Mouse (Mus musculus): ENCODE measurements around the gene Mcm6.

Mcm6 gene

DNA sequence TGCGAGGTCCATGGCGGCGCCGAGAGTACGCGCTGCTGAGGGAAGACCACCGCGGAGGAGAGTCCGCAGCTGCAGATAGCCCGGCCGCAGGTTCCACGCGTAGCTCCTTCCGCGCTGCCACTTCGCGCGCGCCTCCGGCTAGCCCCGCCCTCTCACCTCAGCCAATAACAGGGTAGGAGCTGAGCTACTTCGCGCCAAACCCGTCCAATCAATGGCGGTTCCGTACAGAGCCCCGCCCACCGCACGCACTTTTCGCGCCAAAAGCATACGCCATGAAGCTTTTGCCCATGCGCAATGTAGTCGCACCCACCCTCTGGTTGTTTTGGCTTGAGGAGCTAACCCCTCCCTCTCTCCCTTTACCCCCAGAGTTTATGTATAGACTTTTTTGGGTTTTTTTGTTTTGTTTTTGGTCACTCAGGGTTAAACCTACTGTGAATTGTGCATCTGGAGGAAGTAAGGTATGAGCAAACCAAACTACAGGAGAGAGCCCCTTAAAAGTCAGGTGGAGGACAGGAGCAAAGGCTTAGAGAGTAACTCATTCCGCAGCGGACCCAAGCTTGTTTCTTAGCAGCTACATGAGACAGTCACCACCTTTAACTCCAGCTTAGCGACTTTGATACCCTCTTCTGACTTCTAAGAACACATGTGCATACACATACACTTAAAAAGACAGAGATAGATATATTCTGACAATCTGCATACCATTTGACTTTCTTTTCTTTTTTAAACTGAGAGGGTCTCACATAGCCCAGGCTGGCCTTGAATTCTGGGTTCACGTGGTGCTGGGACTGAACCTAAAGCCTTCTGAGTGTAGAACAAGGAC, at the start of gene Mcm6:
TSS of gene Mcm6 (minus strand) at position 111 of the 823 bp plus-strand sequence.
- DNase-seq (ENCODE audit: low read depth, low spot score), result peak; percentile 96

DNA sequence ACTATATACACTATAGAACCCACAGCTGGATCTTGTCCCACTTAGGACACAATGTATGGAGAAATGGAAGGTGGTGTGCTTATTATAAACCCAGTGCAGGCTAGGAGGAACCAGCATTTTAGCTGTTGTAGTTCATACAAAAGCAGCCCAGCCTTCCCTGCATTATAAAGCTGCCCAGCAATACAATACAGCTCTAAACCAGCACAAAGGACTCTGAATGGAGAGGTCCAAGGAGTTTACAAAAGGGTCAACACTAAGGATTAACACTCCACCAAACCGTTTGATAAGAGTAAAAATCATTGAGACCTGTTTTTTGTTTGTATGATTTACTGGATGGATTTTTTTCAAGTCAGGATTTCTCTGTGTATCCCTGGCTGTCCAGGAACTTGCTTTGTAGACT, 47.4 kb upstream of the Mcm6 start:
- no peak for DNase-seq (ENCODE audit: low read depth, low spot score)

DNA sequence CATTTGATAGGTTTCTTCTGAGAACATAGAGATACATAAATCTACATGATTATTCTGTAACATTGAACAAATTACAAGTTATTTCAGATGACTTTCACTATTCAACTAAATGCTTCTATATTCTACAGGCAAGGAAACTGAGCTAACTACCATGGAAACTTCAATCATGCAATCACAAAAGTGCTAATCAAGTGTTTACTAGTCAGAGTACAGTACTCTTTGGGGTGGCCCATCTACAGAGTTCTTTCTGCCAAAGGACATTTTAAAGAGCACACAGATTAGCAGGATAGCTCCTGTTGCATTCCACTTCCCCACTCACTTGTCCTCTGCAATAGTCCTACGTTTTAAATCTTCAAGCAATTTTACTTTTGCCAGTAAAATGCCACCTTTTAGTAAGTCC, 46.2 kb upstream of the Mcm6 start:
- DNase-seq (ENCODE audit: low read depth, low spot score), result no peak

DNA sequence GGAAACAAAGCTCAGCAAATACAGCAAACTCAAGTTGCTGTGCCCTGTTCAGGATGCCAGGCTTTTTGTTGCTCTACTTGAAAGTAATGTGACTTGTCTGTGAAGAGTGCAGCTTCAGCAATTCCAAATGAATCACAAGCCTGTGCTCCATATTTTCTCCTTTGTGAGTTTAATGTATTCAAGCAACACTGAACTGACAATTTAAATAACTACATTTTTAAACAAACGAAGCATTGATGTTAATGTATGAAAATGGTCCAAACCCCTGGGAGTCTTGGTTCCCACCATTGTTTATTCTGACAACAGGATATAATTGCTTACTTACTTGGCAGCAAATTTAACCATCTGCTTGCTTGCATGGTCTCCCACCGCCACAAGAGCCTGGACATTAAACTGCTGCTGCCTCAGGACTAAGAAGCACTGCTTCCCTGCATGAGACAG, 45.6 kb upstream of the Mcm6 start:
- DNase-seq (ENCODE audit: low read depth, low spot score), result no peak

DNA sequence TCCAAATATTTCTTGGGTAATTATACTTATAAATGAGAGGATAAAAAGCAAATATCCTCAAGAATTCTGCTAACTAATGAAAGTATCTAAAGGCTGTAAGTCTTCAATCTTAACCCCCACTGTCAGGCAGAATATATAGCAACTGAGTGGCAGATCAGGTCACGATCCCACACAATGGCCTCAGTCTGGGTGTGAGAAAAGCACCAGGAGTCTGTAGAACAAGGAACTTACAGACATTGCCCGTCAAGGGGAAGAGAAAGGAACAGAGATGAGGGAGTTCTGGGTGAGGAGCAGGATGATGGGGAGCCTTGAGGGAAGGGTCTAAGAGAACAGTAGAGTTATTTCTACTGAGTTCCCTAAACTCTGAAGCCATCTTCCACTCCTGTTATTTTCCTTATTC, 41.5 kb upstream of the Mcm6 start:
- no peak for DNase-seq (ENCODE audit: low read depth, low spot score)

DNA sequence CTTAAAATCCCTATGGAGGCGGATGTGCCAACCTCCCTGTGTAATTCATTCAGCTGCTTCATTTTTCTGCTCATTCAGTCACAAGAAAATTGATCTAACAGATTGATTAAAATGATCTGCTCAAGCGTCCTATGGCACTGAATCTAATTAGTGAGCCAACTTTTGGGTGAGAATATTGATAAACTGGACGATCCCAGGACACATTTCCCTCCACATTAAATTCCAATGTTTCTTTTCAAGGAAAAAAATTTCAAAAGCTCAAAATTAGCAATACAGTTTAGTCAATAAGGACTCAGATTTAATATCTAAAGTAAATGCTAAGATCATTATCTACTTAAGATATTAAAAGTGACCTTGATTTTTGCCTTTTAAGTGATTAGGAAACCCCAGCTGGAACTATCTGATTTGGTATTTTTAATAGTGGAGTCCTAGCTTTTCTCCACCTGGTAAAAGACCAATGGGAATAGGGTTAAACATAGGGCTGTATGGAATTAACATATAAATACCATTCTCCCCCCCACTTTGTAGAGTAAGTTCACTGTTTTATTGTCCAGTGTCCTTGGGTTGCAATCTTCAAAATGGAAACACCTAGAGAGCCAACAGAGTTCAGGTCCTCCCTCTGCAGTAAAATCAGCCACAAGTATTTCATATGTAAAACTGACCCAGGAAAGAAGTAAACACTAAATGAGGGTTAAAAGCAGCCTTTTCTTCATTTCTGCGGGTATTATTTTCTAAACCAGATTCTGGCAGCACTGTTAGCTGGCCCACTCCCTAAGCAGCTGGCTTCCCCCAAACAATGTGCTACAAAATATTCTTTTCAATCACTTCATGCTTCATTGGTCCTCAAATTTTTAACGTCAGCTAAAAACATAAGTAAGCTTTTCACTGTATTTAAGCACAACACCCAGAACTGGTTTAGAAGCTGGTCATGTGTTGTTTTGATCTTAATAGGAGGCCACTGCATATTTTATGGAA, 40.8 kb upstream of the Mcm6 start:
- no peak for DNase-seq (ENCODE audit: low read depth, low spot score)

DNA sequence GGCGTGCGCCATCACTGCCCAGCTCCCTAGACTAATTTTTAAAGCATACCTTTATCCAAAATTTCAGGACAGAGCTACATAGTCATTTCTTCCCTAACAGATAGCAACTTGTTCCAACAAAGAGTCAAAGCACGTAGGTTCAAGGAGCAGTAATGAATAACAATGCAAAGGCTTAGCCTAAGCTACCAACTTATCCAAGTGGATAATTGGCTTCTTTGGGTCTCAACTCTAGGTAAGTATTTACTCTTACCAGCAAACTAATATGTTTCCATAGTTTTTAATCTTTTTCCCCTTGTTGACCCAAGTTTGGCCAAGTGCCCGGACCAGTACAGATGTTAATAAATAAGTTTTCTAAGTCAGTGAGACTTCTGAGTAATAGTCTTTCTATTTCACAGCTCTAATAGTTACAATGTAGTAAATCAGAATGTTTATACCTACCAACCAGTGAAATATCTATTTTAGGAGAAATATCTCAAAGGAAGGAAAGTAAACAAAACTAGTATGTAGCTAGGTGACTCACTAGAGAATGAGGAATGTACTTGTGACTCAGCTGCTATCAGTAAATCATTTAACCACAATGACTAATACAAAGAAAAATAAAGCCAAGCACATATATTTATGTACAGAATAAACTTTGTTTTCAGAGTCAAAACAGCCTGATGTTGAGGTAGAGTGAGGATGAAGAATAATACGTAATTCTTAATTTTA, 39.4 kb upstream of the Mcm6 start:
- no peak for DNase-seq (ENCODE audit: low read depth, low spot score)

DNA sequence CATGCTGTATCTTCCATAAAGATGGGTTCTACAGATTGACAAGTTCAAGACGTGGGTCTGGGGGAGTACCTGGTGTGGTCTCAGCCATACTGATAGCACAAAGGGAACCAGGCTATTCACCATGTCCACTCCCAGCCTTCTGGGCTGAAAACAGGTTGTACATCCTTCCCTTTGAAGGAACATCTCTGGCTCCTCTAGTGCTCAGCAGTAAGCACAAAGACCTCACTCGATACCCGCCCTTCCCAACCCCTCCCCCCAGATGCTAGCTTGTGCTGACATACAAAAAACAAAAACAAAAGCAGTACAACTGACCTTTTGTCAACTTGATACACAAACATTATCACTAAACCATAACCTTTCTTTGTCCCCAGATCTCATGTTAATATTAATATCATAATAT, 35.2 kb upstream of the Mcm6 start:
- no peak for DNase-seq (ENCODE audit: low read depth, low spot score)

DNA sequence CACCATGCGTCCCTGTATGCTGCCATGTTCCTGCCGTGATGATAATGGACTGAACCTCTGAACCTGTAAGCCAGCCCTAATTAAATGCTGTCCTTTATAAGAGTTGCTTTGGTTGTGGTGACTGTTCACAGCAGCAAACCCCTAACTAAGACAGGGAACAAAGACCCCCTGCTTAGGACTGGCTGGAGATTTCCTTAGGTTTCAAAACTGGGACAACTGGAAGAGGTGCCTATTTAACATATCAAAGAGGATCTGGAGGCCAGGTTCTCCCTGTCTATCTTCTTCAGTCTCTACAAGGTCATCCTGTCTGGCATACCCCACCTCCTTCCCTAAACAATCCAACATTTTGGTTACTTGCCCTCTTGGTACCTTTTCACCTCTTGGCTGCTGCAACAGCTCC, 32.9 kb upstream of the Mcm6 start:
- no peak for DNase-seq (ENCODE audit: low read depth, low spot score)

DNA sequence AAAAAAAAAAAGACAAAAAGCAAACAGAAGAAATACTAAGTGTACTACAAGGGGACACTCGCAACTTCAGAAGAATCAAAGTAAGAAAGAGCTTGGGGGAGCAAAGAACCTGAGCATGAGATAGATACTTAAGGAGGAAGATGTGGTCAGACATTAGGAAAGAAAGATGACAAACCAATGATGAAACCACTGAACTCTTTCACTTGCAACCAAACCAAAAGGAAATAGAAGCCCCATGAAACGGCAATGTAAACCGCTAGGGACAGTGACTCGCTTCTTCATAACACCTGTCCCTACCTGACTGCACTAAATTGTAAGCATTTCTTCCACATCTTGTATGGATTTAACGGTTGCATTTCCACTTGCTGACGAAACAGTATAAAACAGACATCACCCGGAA, 27.0 kb upstream of the Mcm6 start:
- DNase-seq (ENCODE audit: low read depth, low spot score), result no peak

DNA sequence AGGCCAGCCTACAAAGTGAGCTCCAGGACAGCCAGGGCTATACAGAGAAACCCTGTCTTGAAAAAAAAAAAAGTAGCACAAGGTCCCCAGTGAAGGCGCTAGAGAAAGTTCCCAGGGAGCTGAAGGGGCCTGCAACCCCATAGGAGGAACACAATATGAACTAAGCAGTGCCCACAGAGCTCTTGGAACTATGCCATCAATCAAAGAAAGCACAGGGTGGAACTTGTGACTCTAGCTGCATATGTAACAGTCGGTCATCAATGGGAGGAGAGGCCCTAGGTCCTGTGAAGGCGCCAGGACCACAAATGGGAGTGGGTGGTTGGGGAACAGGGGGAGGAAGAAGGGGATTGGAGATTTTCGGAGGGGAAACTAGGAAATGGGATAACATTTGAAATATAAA, 17.4 kb upstream of the Mcm6 start:
- no peak for DNase-seq (ENCODE audit: low read depth, low spot score)

DNA sequence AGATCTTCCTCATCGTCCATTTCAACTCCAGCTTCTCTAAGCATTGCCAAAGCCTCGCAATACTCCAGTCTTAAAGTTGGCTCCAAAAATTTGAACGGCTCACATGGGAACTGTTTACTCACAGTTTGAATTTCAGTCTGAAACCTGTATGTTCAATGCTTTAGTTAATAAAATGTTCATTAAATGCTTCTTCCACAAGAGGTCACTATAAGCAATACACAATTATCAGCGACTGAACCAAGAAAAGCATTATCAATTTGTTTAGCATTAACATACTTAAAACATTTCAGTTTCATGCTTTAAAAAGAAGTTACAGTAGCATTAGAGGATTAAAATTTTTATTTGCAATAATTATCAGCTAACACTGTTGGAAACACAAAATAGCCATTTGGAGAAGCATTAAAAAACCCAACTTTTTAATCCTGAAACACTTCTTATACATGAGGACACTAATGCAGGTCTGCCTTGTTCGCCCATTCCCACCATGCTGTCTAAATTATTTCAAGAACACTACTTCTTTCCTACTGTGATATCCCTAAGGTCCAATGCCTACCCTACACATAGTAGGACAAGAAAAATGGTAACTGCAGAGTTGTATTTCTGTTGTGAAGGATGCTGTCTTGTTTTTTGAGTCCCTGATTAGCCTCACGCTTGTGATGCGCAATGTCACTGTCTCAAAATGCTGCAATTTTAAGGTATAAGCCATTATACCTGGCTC, 12.8 kb upstream of the Mcm6 start:
- DNase-seq (ENCODE audit: low read depth, low spot score), result no peak

DNA sequence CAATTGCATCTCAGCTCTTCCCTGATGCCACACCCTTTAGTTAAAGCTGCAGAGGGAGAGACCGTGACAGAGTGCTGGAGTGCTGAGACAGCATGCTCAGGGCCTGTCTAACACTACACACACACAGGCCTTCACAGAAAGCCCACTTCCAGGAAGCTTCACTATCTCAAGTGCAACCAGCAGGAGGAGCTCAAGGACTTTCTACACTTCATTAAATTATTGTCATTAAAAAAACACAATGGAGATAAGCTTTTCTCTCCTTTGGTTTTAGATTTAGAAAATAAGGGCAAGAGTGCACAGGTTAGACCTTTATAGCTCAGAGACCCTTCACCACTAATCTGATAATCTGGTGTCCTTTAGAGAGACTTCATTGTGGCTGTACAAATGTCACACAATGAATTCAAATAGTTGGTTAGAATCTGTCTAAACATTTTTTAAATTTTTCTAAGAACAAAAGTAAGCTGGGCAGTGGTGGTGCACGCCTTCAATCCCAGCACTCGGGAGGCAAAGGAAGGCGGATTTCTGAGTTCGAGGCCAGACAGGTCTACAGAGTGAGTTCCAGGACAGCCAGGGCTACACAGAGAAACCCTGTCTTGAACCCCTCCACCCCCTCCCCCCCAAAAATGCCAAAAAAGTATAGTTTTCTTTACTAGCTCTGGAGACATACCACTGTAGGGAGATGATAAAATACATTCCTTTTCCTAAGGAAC, 9.4 kb upstream of the Mcm6 start:
- DNase-seq (ENCODE audit: low read depth, low spot score), result peak; percentile 28

DNA sequence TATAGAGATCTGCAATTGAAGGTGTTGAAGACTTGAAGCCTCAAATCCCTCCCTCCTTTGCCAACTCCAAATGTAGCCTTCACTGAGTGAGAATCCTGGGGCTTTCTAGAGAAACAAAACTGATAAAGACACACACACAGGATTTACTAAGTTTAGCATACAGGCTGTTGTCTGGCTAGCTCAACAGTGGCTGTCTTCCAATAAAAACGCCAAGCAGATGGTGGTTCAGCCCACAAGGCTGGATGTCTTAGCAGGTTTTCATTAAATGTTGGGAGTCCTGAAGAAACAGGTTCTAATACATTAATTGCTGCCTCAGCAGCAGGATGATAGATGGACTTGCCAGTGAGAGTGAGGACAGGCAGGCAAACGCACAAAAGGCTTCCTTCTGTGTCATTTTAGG, 1.1 kb upstream of the Mcm6 start:
- DNase-seq (ENCODE audit: low read depth, low spot score), result no peak

DNA sequence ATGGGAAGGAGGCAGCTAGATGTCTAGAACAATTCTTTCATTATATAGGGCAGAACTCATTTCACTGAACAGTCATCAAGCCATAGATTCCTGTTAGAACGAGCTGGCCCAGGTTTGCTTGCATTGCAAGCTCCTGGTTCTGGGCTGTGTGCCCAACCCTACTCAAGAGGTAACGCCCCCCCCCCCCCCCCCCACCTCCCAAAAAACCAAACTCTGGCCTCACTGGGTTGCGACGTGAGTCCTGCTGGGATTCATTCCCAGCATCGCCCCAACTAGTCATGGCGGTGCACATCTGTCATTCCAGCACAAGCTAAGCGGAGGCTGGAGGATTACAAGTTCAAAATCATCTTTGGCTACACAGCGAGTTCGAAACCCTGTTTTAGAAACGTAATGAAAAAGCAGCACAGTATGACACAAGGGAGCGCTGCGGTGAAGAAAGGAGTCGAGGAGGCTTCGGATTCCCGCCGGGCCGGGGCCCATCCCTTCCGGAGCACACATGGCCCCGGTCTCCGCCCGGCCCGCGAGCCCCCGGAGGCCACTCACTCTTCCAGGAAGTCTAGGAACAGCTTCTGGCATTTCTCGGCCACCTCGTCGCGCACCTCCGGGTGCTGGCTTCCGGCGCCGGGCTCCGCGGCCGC, 429 bp downstream of the Mcm6 start:
- no peak for DNase-seq (ENCODE audit: low read depth, low spot score)

DNA sequence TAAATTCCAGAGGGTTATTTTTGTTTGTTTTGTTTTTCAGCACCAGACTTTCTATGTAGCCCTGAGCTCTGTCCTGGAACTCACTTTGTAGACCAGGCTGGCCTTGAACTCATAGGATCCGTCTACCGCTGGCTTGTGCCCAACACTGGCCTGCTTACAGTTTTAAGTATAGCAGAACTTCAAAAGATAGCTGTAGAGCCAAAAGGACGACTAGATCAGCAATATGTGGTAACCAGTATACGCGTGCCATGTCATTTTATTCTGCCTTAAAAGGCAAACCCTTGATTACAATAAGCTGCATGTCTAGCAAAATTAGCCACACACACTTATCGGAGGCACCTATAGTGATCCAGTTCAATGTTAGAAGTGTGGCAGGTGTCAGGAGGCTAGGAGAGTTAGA, 1.2 kb downstream of the Mcm6 start:
- no peak for DNase-seq (ENCODE audit: low read depth, low spot score)

DNA sequence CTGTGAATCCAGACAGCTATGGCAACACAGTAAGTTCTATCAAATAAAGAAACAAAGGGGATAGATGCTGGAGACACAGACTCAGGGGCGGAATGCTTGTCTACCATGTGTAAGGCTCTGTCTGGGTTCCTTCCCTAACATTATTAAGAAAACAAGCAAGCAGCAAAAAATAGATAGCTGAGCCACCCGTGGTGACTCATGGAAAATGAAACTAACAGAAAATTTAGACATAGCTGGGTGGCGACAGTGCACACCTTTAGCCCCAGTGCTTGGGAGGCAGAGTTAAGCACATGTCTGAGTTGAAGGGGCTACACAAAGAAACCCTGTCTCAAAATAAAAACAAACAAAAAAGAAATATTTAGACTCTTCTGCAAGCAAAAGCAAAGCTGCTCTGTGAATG, 2.0 kb downstream of the Mcm6 start:
- no peak for DNase-seq (ENCODE audit: low read depth, low spot score)

DNA sequence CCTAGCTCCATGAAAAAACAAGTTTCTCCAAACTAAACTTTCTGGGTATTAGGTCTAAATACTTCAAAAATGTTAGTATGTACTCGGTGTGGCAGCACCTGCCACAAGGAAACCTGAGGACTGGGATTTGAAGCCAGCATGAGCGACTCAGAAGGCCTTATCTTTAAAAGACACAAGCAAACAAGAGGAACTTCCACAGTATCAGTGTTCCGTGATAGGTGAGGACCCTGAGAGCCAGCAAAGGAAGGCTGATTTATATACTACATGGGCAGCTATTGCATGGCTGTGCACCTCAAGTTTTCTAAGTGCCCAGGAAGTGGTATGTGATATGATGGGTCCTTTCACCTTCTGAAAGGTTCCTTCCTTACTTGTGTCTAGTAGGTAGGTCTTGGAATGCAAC, 6.4 kb downstream of the Mcm6 start:
- DNase-seq (ENCODE audit: low read depth, low spot score), result no peak

DNA sequence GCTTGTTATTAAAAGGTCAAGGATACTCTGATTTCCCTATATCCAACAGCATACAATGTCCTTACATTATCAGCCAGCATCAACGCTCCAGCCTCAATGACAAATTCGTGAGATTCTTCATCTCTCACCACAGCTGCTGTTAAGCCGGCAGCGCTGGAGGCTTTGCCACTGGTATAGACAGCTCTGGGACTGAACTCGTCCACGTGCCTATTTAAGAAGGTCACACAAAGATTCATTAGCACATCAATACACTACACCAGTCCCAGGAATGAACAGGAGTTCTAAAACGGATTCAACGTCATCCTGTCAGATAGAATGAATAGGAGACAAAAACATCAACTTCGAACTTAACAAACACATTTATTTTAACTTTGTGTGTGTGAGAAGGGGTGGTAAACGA, 15.2 kb downstream of the Mcm6 start:
- DNase-seq (ENCODE audit: low read depth, low spot score), result no peak

DNA sequence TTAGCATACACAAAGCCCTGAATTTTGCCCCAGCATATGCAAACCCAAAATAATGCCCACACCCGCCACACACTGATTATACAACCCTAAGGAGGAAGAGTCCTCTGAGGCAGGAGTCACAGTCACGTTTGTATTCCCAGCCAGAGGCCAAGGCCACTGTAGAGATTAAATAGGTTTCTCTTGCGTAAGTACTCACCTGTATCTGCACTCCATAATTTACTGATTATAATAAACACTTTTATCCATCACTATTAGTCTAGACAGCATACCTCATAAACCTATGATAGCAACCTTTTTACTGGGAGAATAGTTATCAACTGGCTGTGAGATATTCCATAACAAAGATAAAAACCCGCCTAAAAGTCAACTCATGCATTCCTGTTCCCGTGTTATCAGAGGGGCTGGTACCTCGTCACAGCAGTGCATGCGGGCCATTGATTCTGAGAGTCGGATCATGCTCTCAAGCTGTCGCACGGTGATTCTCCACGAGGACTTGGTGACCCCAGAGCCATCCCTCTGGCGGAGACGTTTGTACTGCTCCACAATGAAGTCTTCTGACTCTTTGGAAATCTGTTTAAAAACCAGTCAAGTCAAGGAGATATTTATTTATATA, 21.6 kb downstream of the Mcm6 start:
- no peak for DNase-seq (ENCODE audit: low read depth, low spot score)

Data from forelimb bud, embryonic 11.5 days (tissue).